Mouse (Mus musculus) gastrocnemius, adult 2 months (tissue): Measurements from ENCODE around the gene Itgb1. TPM values are rescaled to one million over a fixed set of nuclear protein-coding genes. Genes with fewer than 3 reads are reported as not detected.

Experiments
- DNase-seq: peaks from one replicate; pipeline ENCODE4 v3.0.0; 2022
- H3K27ac ChIP-seq: fragments of 200-600 bp; 2 replicates; pipeline ENCODE4 v1.8.1; 2022; ENCODE audit warnings: mild to moderate bottlenecking
- H3K4me3 ChIP-seq: fragments of 200-600 bp; 2 replicates; pipeline ENCODE4 v1.8.1; 2022; ENCODE audit warnings: mild to moderate bottlenecking, moderate library complexity
- CTCF ChIP-seq: fragments of 200-600 bp; IDR thresholded peaks from 2 replicates; pipeline ENCODE4 v1.8.1; 2022; ENCODE audit warnings: antibody characterized with exemption, mild to moderate bottlenecking, moderate library complexity
- intact Hi-C: fragments of 180-260 bp; cut with DNase I; formaldehyde crosslinking; loops from one replicate; pipeline ENCODE4 v1.15.1; 2025
- total RNA-seq, 2 experiments: library from RNA; stranded (reverse); gene quantifications; 2 replicates each; pipeline ENCODE4 v1.2.3; 2021

The Itgb1 gene
- total RNA-seq, 2 experiments from 2014 or later = 166 to 198 TPM

- no peak for DNase-seq
- intact Hi-C loops = no loop called here
- no peak for TF ChIP-seq CTCF
- Histone ChIP-seq H3K4me3 (no peak overlapping the region), H3K27ac (no peak overlapping the region)
These were observed 22.3 kb upstream of the Itgb1 start for GRCm38 (mm10) chr8:128663106-128663505.

- intact Hi-C loops = no loop called here
- H3K27ac ChIP-seq = no peak overlapping the region; the same call in 1 of the 2 replicates
- no peak for DNase-seq
- H3K4me3 ChIP-seq = no peak overlapping the region
- TF ChIP-seq CTCF = no peak
These were observed 18.7 kb upstream of the Itgb1 start for GRCm38 (mm10) chr8:128666576-128667263.

GRCm38 (mm10) chr8:128671813-128672212 is 13.6 kb upstream of the Itgb1 start:
- intact Hi-C loops = no loop called here
- no peak for TF ChIP-seq CTCF
- no peak overlapping the region for H3K4me3 ChIP-seq
- DNase-seq = no peak
- no peak overlapping the region for H3K27ac ChIP-seq

GRCm38 (mm10) chr8:128672441-128672840 is 13.0 kb upstream of the Itgb1 start:
- no peak for DNase-seq
- intact Hi-C loops = no loop called here

GRCm38 (mm10) chr8:128672950-128673349 is 12.5 kb upstream of the Itgb1 start:
- no peak for TF ChIP-seq CTCF
- Histone ChIP-seq H3K27ac (no peak overlapping the region), H3K4me3 (no peak overlapping the region)
- intact Hi-C loops = no loop called here
- DNase-seq = no peak

More at GRCm38 (mm10) chr8:128672441-128672840, 13.0 kb upstream of the Itgb1 start:
- no peak overlapping the region for H3K4me3 ChIP-seq
- TF ChIP-seq CTCF = no peak
- no peak overlapping the region for H3K27ac ChIP-seq

GRCm38 (mm10) chr8:128675848-128676629 is 9.4 kb upstream of the Itgb1 start:
- no peak for TF ChIP-seq CTCF
- no peak for DNase-seq
- Histone ChIP-seq H3K4me3 (no peak overlapping the region), H3K27ac (no peak overlapping the region)
- intact Hi-C loops = no loop called here

- intact Hi-C loops = no loop called here
- Histone ChIP-seq H3K27ac (peak overlapping the region; percentile 80), H3K4me3 (no peak overlapping the region)
- TF ChIP-seq CTCF = no peak
- DNase-seq = peak; percentile 45
These were observed 5.5 kb upstream of the Itgb1 start for GRCm38 (mm10) chr8:128679909-128680308.

GRCm38 (mm10) chr8:128680548-128681325 is 4.7 kb upstream of the Itgb1 start:
- Histone ChIP-seq H3K4me3 (no peak overlapping the region), H3K27ac (peak overlapping the region; percentile 80)
- no peak for DNase-seq
- no peak for TF ChIP-seq CTCF
- intact Hi-C loops = no loop called here

- no peak for TF ChIP-seq CTCF
- intact Hi-C loops = no loop called here
- Histone ChIP-seq H3K4me3 (no peak overlapping the region), H3K27ac (peak overlapping the region; percentile 35)
- DNase-seq = no peak
These were observed 3.5 kb upstream of the Itgb1 start for GRCm38 (mm10) chr8:128681970-128682369.

GRCm38 (mm10) chr8:128684609-128685506 is 596 bp upstream of the Itgb1 start:
- Histone ChIP-seq H3K4me3 (peak overlapping the region; percentile 96), H3K27ac (peak overlapping the region; percentile 98)
- intact Hi-C loops = no loop called here
- no peak for TF ChIP-seq CTCF
- no peak for DNase-seq

GRCm38 (mm10) chr8:128686429-128686990 is 1.1 kb downstream of the Itgb1 start:
- peak overlapping the region; percentile 98 for H3K27ac ChIP-seq
- intact Hi-C loops = loop anchor here (1.0 to 2.0 kb wide), 2 partner anchors 16 to 34 kb away; no protein-coding TSS in a partner anchor
- TF ChIP-seq CTCF = no peak
- DNase-seq = no peak
- H3K4me3 ChIP-seq = peak overlapping the region; percentile 96
